Mouse (Mus musculus): Measurements from ENCODE around the gene Tfdp2.
"Not testable (repeated sequence)": the region's sequence is repeated elsewhere in the genome, so short reads cannot be mapped to it uniquely, and the experiment has no call there.

The Tfdp2 gene

GRCm38 (mm10) chr9:96195885-96196622 lies at the start of gene Tfdp2:
Gene Tfdp2, plus strand, starts transcription at chr9:96196275.
- peak; percentile 77 for DNase-seq (ENCODE audit: low spot score)

- no peak for DNase-seq (ENCODE audit: low spot score)
Measured at GRCm38 (mm10) chr9:96152801-96153200, 43.3 kb upstream of the Tfdp2 start.

- no peak for DNase-seq (ENCODE audit: low spot score)
Measured at GRCm38 (mm10) chr9:96158431-96158830, 37.6 kb upstream of the Tfdp2 start.

- DNase-seq (ENCODE audit: low spot score): no peak
Measured at GRCm38 (mm10) chr9:96159047-96159446, 37.0 kb upstream of the Tfdp2 start.

GRCm38 (mm10) chr9:96160767-96161166 lies 35.3 kb upstream of the Tfdp2 start:
- no peak for DNase-seq (ENCODE audit: low spot score)

- no peak for DNase-seq (ENCODE audit: low spot score)
Measured at GRCm38 (mm10) chr9:96162421-96162820, 33.7 kb upstream of the Tfdp2 start.

GRCm38 (mm10) chr9:96163443-96163842 lies 32.6 kb upstream of the Tfdp2 start:
- no peak for DNase-seq (ENCODE audit: low spot score)

GRCm38 (mm10) chr9:96163983-96164382 lies 32.1 kb upstream of the Tfdp2 start:
- DNase-seq (ENCODE audit: low spot score): not testable (repeated sequence)

- DNase-seq (ENCODE audit: low spot score): peak; percentile 60
Measured at GRCm38 (mm10) chr9:96167168-96167585, 28.9 kb upstream of the Tfdp2 start.

- no peak for DNase-seq (ENCODE audit: low spot score)
Measured at GRCm38 (mm10) chr9:96170600-96170999, 25.5 kb upstream of the Tfdp2 start.

- DNase-seq (ENCODE audit: low spot score): no peak
Measured at GRCm38 (mm10) chr9:96184909-96185308, 11.2 kb upstream of the Tfdp2 start.

GRCm38 (mm10) chr9:96186701-96187100 lies 9.4 kb upstream of the Tfdp2 start:
- no peak for DNase-seq (ENCODE audit: low spot score)

- DNase-seq (ENCODE audit: low spot score): peak; percentile 53
Measured at GRCm38 (mm10) chr9:96196636-96197181, 634 bp downstream of the Tfdp2 start.

- DNase-seq (ENCODE audit: low spot score): no peak
Measured at GRCm38 (mm10) chr9:96197806-96198205, 1.7 kb downstream of the Tfdp2 start.

- no peak for DNase-seq (ENCODE audit: low spot score)
Measured at GRCm38 (mm10) chr9:96203663-96204062, 7.6 kb downstream of the Tfdp2 start.

GRCm38 (mm10) chr9:96207428-96207827 lies 11.4 kb downstream of the Tfdp2 start:
- no peak for DNase-seq (ENCODE audit: low spot score)

- no peak for DNase-seq (ENCODE audit: low spot score)
Measured at GRCm38 (mm10) chr9:96213036-96213645, 17.1 kb downstream of the Tfdp2 start.

GRCm38 (mm10) chr9:96214171-96214570 lies 18.1 kb downstream of the Tfdp2 start:
- no peak for DNase-seq (ENCODE audit: low spot score)

GRCm38 (mm10) chr9:96217299-96217698 lies 21.2 kb downstream of the Tfdp2 start:
- no peak for DNase-seq (ENCODE audit: low spot score)

- no peak for DNase-seq (ENCODE audit: low spot score)
Measured at GRCm38 (mm10) chr9:96217799-96218198, 21.7 kb downstream of the Tfdp2 start.

- no peak for DNase-seq (ENCODE audit: low spot score)
Measured at GRCm38 (mm10) chr9:96219114-96219669, 23.1 kb downstream of the Tfdp2 start.

GRCm38 (mm10) chr9:96220419-96220818 lies 24.3 kb downstream of the Tfdp2 start:
- no peak for DNase-seq (ENCODE audit: low spot score)

- no peak for DNase-seq (ENCODE audit: low spot score)
Measured at GRCm38 (mm10) chr9:96223302-96223701, 27.2 kb downstream of the Tfdp2 start.

All from T-cell, adult 2 months (primary cell).